8 mouse cellular contexts compared by ENCODE assay signal in genomic region chr15:83509950-83510804, GRCm38 (mm10). TPM values are rescaled to one million over a fixed set of nuclear protein-coding genes. Genes with fewer than 3 reads are reported as not detected.
A peak's percentile ranks its signal among the peaks of the same experiment; 100 is the strongest.
DNase-seq lines count a peak whose midpoint lies in the region; ATAC-seq lines count a peak whose summit lies in the region.

No protein-coding gene starts in this region.

- H3K27ac ChIP-seq in heart, embryonic 15.5 days = peak overlapping the region; percentile 55
- H3K27ac ChIP-seq in hindbrain, embryonic 14.5 days = peak overlapping the region; percentile 93
- H3K27ac ChIP-seq in midbrain, embryonic 13.5 days = peak overlapping the region; percentile 95

- 0 out of 2 replicates have a peak, but pooled peaks cover 1% of the 10 kb centered on the region for H3K36me3 ChIP-seq in heart, embryonic 15.5 days
- 0 out of 2 replicates have a peak, but pooled peaks cover 9% of the 10 kb centered on the region for H3K36me3 ChIP-seq in hindbrain, embryonic 14.5 days (replicated peaks; ENCODE audit: control insufficient read depth, insufficient read depth)
- peaks cover 5% of the 10 kb centered on the region for H3K36me3 ChIP-seq in midbrain, embryonic 13.5 days

- no peak for DNase-seq in heart, postnatal 4 days
- peak; percentile 57 for DNase-seq in R1 (ENCODE audit: low read depth, low spot score)
- peak; percentile 30 for DNase-seq in hindbrain, embryonic 14.5 days (ENCODE audit: low spot score)
- DNase-seq in urinary bladder, postnatal 14 days (ENCODE audit: low spot score) = no peak
- DNase-seq in adrenal gland, adult (ENCODE audit: inconsistent age in 2 of 2, low spot score in 1 of 2) = no peak
- DNase-seq in frontal cortex, postnatal 10 days (ENCODE audit: low spot score in 2 of 2) = no peak

- H3K27me3 ChIP-seq in heart, embryonic 15.5 days = no peaks in the 10 kb centered on the region
- no peaks in the 10 kb centered on the region for H3K27me3 ChIP-seq in hindbrain, embryonic 14.5 days (ENCODE audit: control insufficient read depth, insufficient read depth, low read length)
- H3K27me3 ChIP-seq in midbrain, embryonic 13.5 days = peaks cover 8% of the 10 kb centered on the region; the same call in 1 of the 2 replicates

- no peaks in the 10 kb centered on the region for H3K9me3 ChIP-seq in heart, embryonic 15.5 days (replicated peaks)
- H3K9me3 ChIP-seq in hindbrain, embryonic 14.5 days (ENCODE audit: control insufficient read depth, low read length) = no peaks in the 10 kb centered on the region
- H3K9me3 ChIP-seq in midbrain, embryonic 13.5 days = no peaks in the 10 kb centered on the region

- 23% methylated on average over 17 of the region's 17 CpGs for WGBS in heart, embryonic 15.5 days
- WGBS in hindbrain, embryonic 14.5 days = 27% methylated on average over 17 of the region's 17 CpGs
- WGBS in midbrain, embryonic 13.5 days = 27% methylated on average over 17 of the region's 17 CpGs

- peak overlapping the region; percentile 60 for H3K4me3 ChIP-seq in heart, embryonic 15.5 days
- H3K4me3 ChIP-seq in hindbrain, embryonic 14.5 days (replicated peaks; ENCODE audit: low read length) = peak overlapping the region; percentile 61
- peak overlapping the region; percentile 69 for H3K4me3 ChIP-seq in midbrain, embryonic 13.5 days (replicated peaks)

- H3K9ac ChIP-seq in heart, embryonic 15.5 days = peak overlapping the region; percentile 57
- H3K9ac ChIP-seq in hindbrain, embryonic 14.5 days = peak overlapping the region; percentile 77
- peak overlapping the region; percentile 79 for H3K9ac ChIP-seq in midbrain, embryonic 13.5 days (replicated peaks)

- peaks cover 10% of the 10 kb centered on the region for H3K4me1 ChIP-seq in heart, embryonic 15.5 days (replicated peaks)
- H3K4me1 ChIP-seq in hindbrain, embryonic 14.5 days (replicated peaks; ENCODE audit: control insufficient read depth, insufficient read depth, low read length) = peaks cover 14% of the 10 kb centered on the region
- peaks cover 31% of the 10 kb centered on the region for H3K4me1 ChIP-seq in midbrain, embryonic 13.5 days (replicated peaks)

- ATAC-seq in heart, embryonic 15.5 days (replicated peaks; ENCODE audit: insufficient number of reproducible peaks, insufficient read depth, low FRiP score, low read depth) = peak; percentile 53
- peak; percentile 88 for ATAC-seq in hindbrain, embryonic 14.5 days (ENCODE audit: low FRiP score)
- ATAC-seq in midbrain, embryonic 13.5 days = peak; percentile 90

- H3K4me2 ChIP-seq in heart, embryonic 15.5 days = peak overlapping the region; percentile 83
- peak overlapping the region; percentile 57 for H3K4me2 ChIP-seq in hindbrain, embryonic 14.5 days (replicated peaks)
- H3K4me2 ChIP-seq in midbrain, embryonic 13.5 days (replicated peaks) = peak overlapping the region; percentile 68

RNA-seq across cellular contexts. Expression of gene Ttll1, which starts 0.5 kb away (rescaled TPM):
- polyA plus RNA-seq in heart, embryonic 15.5 days (2015; fragmentation: Nextera tagmentation; extraction: Ambion mirVana) = 22.9 and 23.4 TPM in 2 replicates
- total RNA-seq in heart, postnatal 4 days (2021) = 10 to 100 TPM; 20.7 to 24.3 TPM
- polyA plus RNA-seq in hindbrain, embryonic 14.5 days (2014; fragmentation: Nextera tagmentation; extraction: Ambion mirVana) = 59.5 and 74.7 TPM in 2 replicates
- 100 and 105 TPM in 2 replicates for polyA plus RNA-seq in midbrain, embryonic 13.5 days (2015; fragmentation: Nextera tagmentation; extraction: Ambion mirVana)

RNA-seq across cellular contexts. Expression of gene Bik, which starts 16.5 kb away (rescaled TPM):
- polyA plus RNA-seq in heart, embryonic 15.5 days (2015; fragmentation: Nextera tagmentation; extraction: Ambion mirVana) = 24.0 and 24.5 TPM in 2 replicates
- 10 to 100 TPM; 22.8 to 28.0 TPM for total RNA-seq in heart, postnatal 4 days (2021)
- polyA plus RNA-seq in hindbrain, embryonic 14.5 days (2014; fragmentation: Nextera tagmentation; extraction: Ambion mirVana) = 0.84 and 1.1 TPM in 2 replicates
- polyA plus RNA-seq in midbrain, embryonic 13.5 days (2015; fragmentation: Nextera tagmentation; extraction: Ambion mirVana) = 0.80 and 1.2 TPM in 2 replicates

RNA-seq across cellular contexts. Expression of gene Pacsin2, which starts 45.8 kb away (rescaled TPM):
- polyA plus RNA-seq in heart, embryonic 15.5 days (2015; fragmentation: Nextera tagmentation; extraction: Ambion mirVana) = 59.3 and 75.3 TPM in 2 replicates
- total RNA-seq in heart, postnatal 4 days (2021) = 100 to 1,000 TPM; 136 to 147 TPM
- 20.5 and 21.5 TPM in 2 replicates for polyA plus RNA-seq in hindbrain, embryonic 14.5 days (2014; fragmentation: Nextera tagmentation; extraction: Ambion mirVana)
- polyA plus RNA-seq in midbrain, embryonic 13.5 days (2015; fragmentation: Nextera tagmentation; extraction: Ambion mirVana) = 25.4 and 27.1 TPM in 2 replicates

RNA-seq across cellular contexts. Expression of gene Tspo, which starts 53.2 kb away (rescaled TPM):
- 149 and 164 TPM in 2 replicates for polyA plus RNA-seq in heart, embryonic 15.5 days (2015; fragmentation: Nextera tagmentation; extraction: Ambion mirVana)
- total RNA-seq in heart, postnatal 4 days (2021) = 10 to 100 TPM; 78.3 to 85.3 TPM
- 10.0 and 12.2 TPM in 2 replicates for polyA plus RNA-seq in hindbrain, embryonic 14.5 days (2014; fragmentation: Nextera tagmentation; extraction: Ambion mirVana)
- polyA plus RNA-seq in midbrain, embryonic 13.5 days (2015; fragmentation: Nextera tagmentation; extraction: Ambion mirVana) = 9.6 and 9.9 TPM in 2 replicates

RNA-seq across cellular contexts. Expression of gene Mcat, which starts 53.4 kb away (rescaled TPM):
- 25.8 and 30.5 TPM in 2 replicates for polyA plus RNA-seq in heart, embryonic 15.5 days (2015; fragmentation: Nextera tagmentation; extraction: Ambion mirVana)
- total RNA-seq in heart, postnatal 4 days (2021) = 10 to 100 TPM; 33.0 to 34.4 TPM
- 33.2 and 37.6 TPM in 2 replicates for polyA plus RNA-seq in hindbrain, embryonic 14.5 days (2014; fragmentation: Nextera tagmentation; extraction: Ambion mirVana)
- 31.8 and 35.9 TPM in 2 replicates for polyA plus RNA-seq in midbrain, embryonic 13.5 days (2015; fragmentation: Nextera tagmentation; extraction: Ambion mirVana)

Comparison
In these comparisons a context has a peak if more than half of its experiments do, and no peak if none do; other contexts are left out.
1. DNase-seq: peak in R1 (single experiment) and hindbrain, embryonic 14.5 days (single experiment); none in heart, postnatal 4 days (single experiment), urinary bladder, postnatal 14 days (single experiment), adrenal gland, adult (0 of 2) and frontal cortex, postnatal 10 days (0 of 2).
2. RNA of gene Bik, which starts 16.5 kb away (polyA plus RNA-seq): 24.0 to 24.5 TPM in heart, embryonic 15.5 days; 0.80 to 1.2 TPM in midbrain, embryonic 13.5 days and 0.84 to 1.1 TPM in hindbrain, embryonic 14.5 days; every median in the first group is over 10 times any median in the second.
3. Peak in every context shown above with its lines, with median percentiles within 50 percentile points of each other: ATAC-seq, H3K27ac ChIP-seq, H3K4me2 ChIP-seq, H3K4me3 ChIP-seq and H3K9ac ChIP-seq.